Mouse (Mus musculus) retina, postnatal 1 day (tissue): ENCODE measurements around the gene Pla2g2f.

Experiments
- DNase-seq: peaks from one replicate; pipeline ENCODE4 v3.0.0-alpha.2; 2012

The Pla2g2f gene

GRCm38 (mm10) chr4:138755983-138756382, 1.4 kb downstream of the Pla2g2f start:
- no peak for DNase-seq

GRCm38 (mm10) chr4:138755439-138755838, 2.0 kb downstream of the Pla2g2f start:
- DNase-seq: no peak

- no peak for DNase-seq
Measured at GRCm38 (mm10) chr4:138754432-138754831, 3.0 kb downstream of the Pla2g2f start.

- DNase-seq: no peak
Measured at GRCm38 (mm10) chr4:138753608-138754007, 3.8 kb downstream of the Pla2g2f start.

GRCm38 (mm10) chr4:138752603-138753002, 4.8 kb downstream of the Pla2g2f start:
- DNase-seq: no peak

GRCm38 (mm10) chr4:138748369-138749072, 8.9 kb downstream of the Pla2g2f start:
- DNase-seq: peak; percentile 70

GRCm38 (mm10) chr4:138747851-138748250, 9.6 kb downstream of the Pla2g2f start:
- peak; percentile 46 for DNase-seq

- no peak for DNase-seq
Measured at GRCm38 (mm10) chr4:138746866-138747265, 10.6 kb downstream of the Pla2g2f start.

- DNase-seq: peak; percentile 53
Measured at GRCm38 (mm10) chr4:138745884-138746283, 11.5 kb downstream of the Pla2g2f start.

GRCm38 (mm10) chr4:138739136-138739851, 18.1 kb downstream of the Pla2g2f start:
- DNase-seq: no peak

- no peak for DNase-seq
Measured at GRCm38 (mm10) chr4:138737031-138737430, 20.4 kb downstream of the Pla2g2f start, which contains the start of gene Ubxn10. Gene Ubxn10 (minus strand): TSS chr4:138737167.

GRCm38 (mm10) chr4:138734863-138735262, 22.6 kb downstream of the Pla2g2f start:
- DNase-seq: no peak

- no peak for DNase-seq
Measured at GRCm38 (mm10) chr4:138734105-138734504, 23.3 kb downstream of the Pla2g2f start.

GRCm38 (mm10) chr4:138729018-138729703, 28.3 kb downstream of the Pla2g2f start:
- DNase-seq: peak; percentile 86

- DNase-seq: no peak
Measured at GRCm38 (mm10) chr4:138725751-138726150, 31.7 kb downstream of the Pla2g2f start.

GRCm38 (mm10) chr4:138725127-138725461, 32.3 kb downstream of the Pla2g2f start:
- DNase-seq: peak; percentile 81

- DNase-seq: no peak
Measured at GRCm38 (mm10) chr4:138724354-138725126, 32.9 kb downstream of the Pla2g2f start, which contains the start of gene Pla2g2c. Gene Pla2g2c (plus strand): TSS chr4:138724792.

- DNase-seq: no peak
Measured at GRCm38 (mm10) chr4:138723493-138724281, 33.7 kb downstream of the Pla2g2f start.

- no peak for DNase-seq
Measured at GRCm38 (mm10) chr4:138719264-138719596, 38.2 kb downstream of the Pla2g2f start.

- no peak for DNase-seq
Measured at GRCm38 (mm10) chr4:138718586-138719263, 38.7 kb downstream of the Pla2g2f start.

GRCm38 (mm10) chr4:138716697-138717096, 40.7 kb downstream of the Pla2g2f start:
- DNase-seq: no peak

- no peak for DNase-seq
Measured at GRCm38 (mm10) chr4:138714186-138714585, 43.2 kb downstream of the Pla2g2f start.
